Mouse (Mus musculus) C2C12 (cell line): ENCODE results near the gene Sema4d. TPM values are rescaled to one million over a fixed set of nuclear protein-coding genes. Genes with fewer than 3 reads are reported as not detected.
A peak's percentile ranks its signal among the peaks of the same experiment; 100 is the strongest.

Experiments used
- H3K27me3 ChIP-seq: one replicate; pipeline ENCODE4 v1.6.1; 2011; ENCODE audit not compliant: control insufficient read depth, insufficient read depth, insufficient read length
- H3K36me3 ChIP-seq: one replicate; pipeline ENCODE4 v1.6.1; 2011; ENCODE audit not compliant: control insufficient read depth, insufficient read depth
- H3K4me3 ChIP-seq: one replicate; pipeline ENCODE4 v1.5.1; 2011; ENCODE audit warnings: mild to moderate bottlenecking, control low read depth; ENCODE audit not compliant: poor library complexity, insufficient read depth, severe bottlenecking
- H3K79me2 ChIP-seq: one replicate; pipeline ENCODE4 v1.6.1; 2011; ENCODE audit not compliant: control insufficient read depth, insufficient read depth
- H3K79me3 ChIP-seq: one replicate; pipeline ENCODE4 v1.6.1; 2011; ENCODE audit warnings: low read depth, control low read depth
- H3ac ChIP-seq: one replicate; pipeline ENCODE3; 2011; ENCODE audit warnings: low read depth; ENCODE audit not compliant: control insufficient read depth, insufficient read length
- CEBPB ChIP-seq: IDR thresholded peaks from one replicate; pipeline ENCODE4 v1.6.1; 2011; ENCODE audit warnings: low read depth, mild to moderate bottlenecking, control low read depth, moderate library complexity
- CTCF ChIP-seq: IDR thresholded peaks from one replicate; pipeline ENCODE4 v1.5.1; 2011; ENCODE audit not compliant: control insufficient read depth, insufficient read depth, insufficient read length
- FOSL1 ChIP-seq: IDR thresholded peaks from one replicate; pipeline ENCODE4 v1.8.0; 2011; ENCODE audit warnings: mild to moderate bottlenecking, low read length; ENCODE audit not compliant: poor library complexity, insufficient read depth, severe bottlenecking
- MAX ChIP-seq: IDR thresholded peaks from one replicate; pipeline ENCODE4 v1.6.1; 2011; ENCODE audit warnings: mild to moderate bottlenecking, control low read depth
- MYOD1 ChIP-seq: IDR thresholded peaks from one replicate; pipeline ENCODE4 v1.6.1; 2011; ENCODE audit warnings: low read depth; ENCODE audit not compliant: control insufficient read depth, insufficient read length
- MYOG ChIP-seq: IDR thresholded peaks from one replicate; pipeline ENCODE4 v1.6.1; 2011; ENCODE audit not compliant: control insufficient read depth, insufficient read length; ENCODE audit errors: extremely low read depth
- USF1 ChIP-seq: IDR thresholded peaks from one replicate; pipeline ENCODE4 v1.6.1; 2011; ENCODE audit warnings: low read depth, mild to moderate bottlenecking, control low read depth, moderate library complexity
- polyA plus RNA-seq: library from polyadenylated mRNA; unstranded; fragments of >200 nt; fragmentation: generic; extraction: Trizol; gene quantifications from one replicate; pipeline ENCODE4 v1.2.1, GENCODE M21; 2012; ENCODE audit warnings: missing spikeins

Sema4d gene
- polyA plus RNA-seq, 1 experiment = 0.20 TPM

DNA sequence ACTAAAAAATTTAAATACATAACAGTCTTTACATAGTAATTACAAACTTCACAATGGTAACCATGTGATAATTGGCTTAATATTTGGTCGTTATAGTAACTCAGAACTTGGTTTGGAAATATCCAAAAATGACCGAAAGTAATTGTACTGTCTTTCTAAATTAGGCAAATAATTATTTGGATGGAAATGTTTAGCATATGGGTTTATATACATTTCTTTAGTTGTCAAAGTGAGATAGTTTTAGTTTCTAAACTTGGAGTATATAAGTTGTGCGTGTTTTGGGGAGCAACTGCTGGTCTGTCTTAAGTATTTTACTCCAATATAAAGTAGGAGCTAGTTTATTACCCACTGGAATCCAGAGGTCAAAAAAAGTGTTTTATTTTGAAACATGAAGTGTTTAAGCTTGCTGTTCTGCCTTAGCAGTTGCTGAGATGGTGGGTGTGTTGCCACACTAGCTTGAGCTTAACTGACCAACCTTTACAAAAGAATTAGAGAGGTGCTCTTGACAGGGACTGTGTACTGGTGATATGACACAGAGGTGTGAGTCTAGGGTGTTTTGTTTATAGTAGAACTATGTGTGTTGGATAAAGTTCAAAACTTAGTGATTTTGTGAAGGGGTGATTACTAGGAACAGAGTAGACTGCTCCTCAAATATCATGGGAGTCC, 147.1 kb downstream of the Sema4d start:
- Histone ChIP-seq H3K79me2 (peaks cover 59% of the 10 kb centered on the region), H3K79me3 (peaks cover 47% of the 10 kb centered on the region), H3K36me3 (peaks cover 26% of the 10 kb centered on the region), H3ac (peak overlapping the region; percentile 59), H3K4me3 (peak overlapping the region; percentile 85), H3K27me3 (no peaks in the 10 kb centered on the region)
- TF ChIP-seq FOSL1 (no peak), CEBPB (no peak), MAX (no peak), USF1 (no peak), CTCF (no peak), MYOD1 (no peak)

DNA sequence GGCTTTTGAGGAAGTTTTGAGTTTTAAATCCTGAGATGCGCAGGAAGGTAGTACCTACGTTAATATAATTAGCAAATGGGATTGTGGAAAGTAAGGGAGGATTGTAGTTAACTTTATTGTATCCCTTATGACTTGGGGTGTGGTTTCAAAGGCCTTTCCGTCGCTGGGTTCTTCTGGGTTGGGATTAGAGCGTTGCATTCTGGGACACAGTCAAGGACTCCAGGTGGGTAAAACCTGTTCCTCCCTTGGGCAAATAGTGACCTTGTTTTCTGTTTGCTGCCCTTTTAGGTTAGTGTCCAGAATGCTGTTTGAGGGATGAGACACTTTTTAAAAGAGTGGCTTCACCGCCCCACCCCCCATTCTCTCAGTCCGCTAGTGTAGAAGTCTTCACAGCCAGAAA, 147.7 kb downstream of the Sema4d start:
- Histone ChIP-seq H3K4me3 (peak overlapping the region; percentile 85), H3K27me3 (no peaks in the 10 kb centered on the region), H3ac (peak overlapping the region; percentile 96), H3K36me3 (peaks cover 22% of the 10 kb centered on the region), H3K79me2 (peaks cover 55% of the 10 kb centered on the region), H3K79me3 (peaks cover 47% of the 10 kb centered on the region)
- TF ChIP-seq CTCF (no peak), MYOG (no peak), CEBPB (no peak), MYOD1 (no peak), USF1 (no peak), FOSL1 (no peak), MAX (no peak)

DNA sequence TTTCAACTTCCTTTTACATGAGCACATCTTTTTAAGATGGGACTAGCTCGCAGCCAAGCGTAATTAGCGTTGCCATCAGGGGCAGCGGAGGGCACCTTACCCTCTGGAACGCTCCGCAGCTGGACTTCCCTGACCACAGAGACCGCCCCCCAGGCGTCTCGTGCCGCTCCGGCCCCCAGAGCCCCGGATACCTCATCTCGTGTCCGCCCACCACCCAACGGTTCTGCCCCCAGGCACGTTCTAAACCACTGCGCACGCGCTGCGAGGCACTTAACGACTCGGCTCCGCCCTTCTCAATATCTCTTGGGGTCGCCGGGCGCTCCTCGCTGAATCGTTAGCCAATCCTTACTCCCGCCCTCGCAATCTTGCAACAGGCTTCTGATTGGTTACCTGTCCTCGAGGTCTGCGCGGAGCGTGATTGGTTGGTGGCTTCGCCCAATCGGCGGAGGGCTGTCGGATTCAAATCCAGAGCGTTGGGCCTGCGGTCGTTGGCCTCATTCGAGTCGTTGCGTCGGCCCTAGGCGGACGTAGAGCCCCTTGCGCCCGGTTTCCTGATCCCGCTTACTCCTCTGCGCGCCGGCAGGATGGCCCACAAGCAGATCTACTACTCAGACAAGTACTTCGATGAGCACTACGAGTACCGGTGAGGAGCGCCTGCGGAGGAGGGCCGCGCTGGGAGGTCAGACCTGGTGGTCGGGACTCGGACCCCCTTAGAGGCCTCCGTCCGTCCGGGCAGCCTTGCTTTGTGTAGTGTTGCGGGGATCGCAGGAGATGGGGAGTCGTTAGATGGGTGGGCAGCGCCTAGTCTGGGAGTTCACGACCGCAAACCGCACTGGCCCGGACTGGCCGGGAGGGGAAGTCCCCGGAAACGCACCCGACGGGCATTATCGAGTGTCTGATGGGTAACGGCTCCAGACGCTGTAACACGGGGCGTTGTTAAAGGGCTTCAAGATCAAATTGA, 148.4 kb downstream of the Sema4d start, which contains the start of gene Cks2:
Gene Cks2 (plus strand): TSS at position 404 of the 961 bp plus-strand sequence.
- peak; percentile 15 for TF ChIP-seq USF1
- no peak for TF ChIP-seq CTCF
- peak; percentile 27 for TF ChIP-seq MAX
- Histone ChIP-seq H3K79me2 (peaks cover 51% of the 10 kb centered on the region), H3K79me3 (peaks cover 46% of the 10 kb centered on the region), H3K36me3 (peaks cover 18% of the 10 kb centered on the region), H3ac (peak within 1 kb of the TSS; percentile 96), H3K4me3 (peak within 1 kb of the TSS; percentile 85), H3K27me3 (no peaks in the 10 kb centered on the region)

DNA sequence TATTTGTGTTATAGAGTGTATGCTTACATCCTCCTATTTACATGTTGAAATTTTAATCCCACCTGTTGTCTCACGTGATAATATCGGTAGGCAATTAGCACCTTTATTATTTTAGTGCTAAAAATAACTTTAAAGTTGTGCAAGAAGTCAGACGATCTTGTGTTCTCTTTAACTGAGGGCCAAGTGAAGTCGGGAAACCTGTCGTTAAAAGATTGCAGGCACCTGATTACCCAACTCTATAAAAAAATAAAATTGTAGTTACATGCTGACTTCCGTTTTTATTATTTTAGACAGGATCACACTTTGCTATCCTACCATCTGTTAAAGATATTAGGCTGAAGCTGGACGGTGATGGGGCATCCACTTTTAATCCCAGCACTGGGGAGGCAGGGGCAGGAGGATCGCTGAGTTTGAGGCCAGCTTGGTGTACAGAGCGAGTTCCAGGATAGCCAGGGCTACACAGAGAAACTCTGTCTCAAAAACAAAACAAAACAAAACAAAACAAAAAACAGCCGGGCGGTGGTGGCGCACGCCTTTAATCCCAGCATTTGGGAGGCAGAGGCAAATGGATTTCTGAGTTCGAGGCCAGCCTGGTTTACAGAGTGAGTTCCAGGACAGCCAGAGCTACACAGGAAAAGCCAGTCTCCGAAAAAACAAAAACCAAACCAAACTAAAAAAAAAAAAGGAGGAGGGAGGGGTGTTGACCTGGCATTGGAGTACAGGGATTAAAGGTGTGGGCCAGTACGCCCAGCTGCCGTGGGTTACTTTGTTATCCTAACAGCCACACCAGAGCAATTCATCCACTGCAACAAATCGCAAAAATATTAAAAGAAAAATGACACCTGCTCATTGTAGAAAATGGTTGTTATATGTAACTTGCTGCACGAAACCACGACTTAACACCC, 149.4 kb downstream of the Sema4d start:
- Histone ChIP-seq H3K79me3 (peaks cover 37% of the 10 kb centered on the region), H3K27me3 (no peaks in the 10 kb centered on the region), H3K36me3 (peaks cover 9% of the 10 kb centered on the region), H3ac (no peak overlapping the region), H3K79me2 (peaks cover 42% of the 10 kb centered on the region), H3K4me3 (peak overlapping the region; percentile 29)
- TF ChIP-seq CEBPB (no peak), CTCF (no peak), MAX (no peak), MYOG (no peak), FOSL1 (no peak), USF1 (no peak), MYOD1 (no peak)

DNA sequence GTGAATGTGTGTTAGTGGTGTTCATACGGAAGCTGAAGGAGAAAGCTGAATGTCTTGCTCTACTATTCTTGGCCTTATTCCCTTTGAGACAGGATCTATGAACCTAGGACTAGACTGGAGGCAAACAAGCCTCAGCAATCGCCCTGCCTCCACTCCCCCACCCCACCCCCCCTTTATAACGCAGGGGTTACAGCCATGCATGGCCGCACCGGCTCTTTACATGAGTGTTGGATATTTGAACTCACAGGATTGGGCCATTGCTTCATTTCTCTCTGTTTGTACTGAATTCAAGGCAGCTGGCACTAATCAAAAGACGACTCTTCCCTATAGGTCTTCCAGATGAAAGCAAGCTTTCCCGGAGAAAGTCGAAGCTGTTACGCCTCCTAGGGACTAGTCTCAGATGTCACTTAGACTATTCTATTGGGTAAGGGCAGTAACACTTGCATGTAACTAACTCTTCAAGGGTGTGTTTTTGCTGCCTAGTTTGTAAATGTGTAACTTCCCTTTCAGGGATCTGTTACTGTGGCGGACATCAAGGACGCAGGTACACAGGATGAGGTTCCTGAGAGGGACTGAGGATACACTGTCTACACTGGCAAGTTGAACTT, 151.3 kb downstream of the Sema4d start:
- Histone ChIP-seq H3K79me3 (peaks cover 18% of the 10 kb centered on the region), H3K79me2 (peaks cover 23% of the 10 kb centered on the region), H3K27me3 (no peaks in the 10 kb centered on the region), H3K36me3 (peaks cover 6% of the 10 kb centered on the region), H3ac (no peak overlapping the region), H3K4me3 (no peak overlapping the region)
- TF ChIP-seq CEBPB = no peak
- TF ChIP-seq FOSL1 = no peak
- TF ChIP-seq MYOD1 = no peak
- no peak for TF ChIP-seq CTCF
- no peak for TF ChIP-seq MYOG
- no peak for TF ChIP-seq USF1
- no peak for TF ChIP-seq MAX
